In the genomic region with DNA sequence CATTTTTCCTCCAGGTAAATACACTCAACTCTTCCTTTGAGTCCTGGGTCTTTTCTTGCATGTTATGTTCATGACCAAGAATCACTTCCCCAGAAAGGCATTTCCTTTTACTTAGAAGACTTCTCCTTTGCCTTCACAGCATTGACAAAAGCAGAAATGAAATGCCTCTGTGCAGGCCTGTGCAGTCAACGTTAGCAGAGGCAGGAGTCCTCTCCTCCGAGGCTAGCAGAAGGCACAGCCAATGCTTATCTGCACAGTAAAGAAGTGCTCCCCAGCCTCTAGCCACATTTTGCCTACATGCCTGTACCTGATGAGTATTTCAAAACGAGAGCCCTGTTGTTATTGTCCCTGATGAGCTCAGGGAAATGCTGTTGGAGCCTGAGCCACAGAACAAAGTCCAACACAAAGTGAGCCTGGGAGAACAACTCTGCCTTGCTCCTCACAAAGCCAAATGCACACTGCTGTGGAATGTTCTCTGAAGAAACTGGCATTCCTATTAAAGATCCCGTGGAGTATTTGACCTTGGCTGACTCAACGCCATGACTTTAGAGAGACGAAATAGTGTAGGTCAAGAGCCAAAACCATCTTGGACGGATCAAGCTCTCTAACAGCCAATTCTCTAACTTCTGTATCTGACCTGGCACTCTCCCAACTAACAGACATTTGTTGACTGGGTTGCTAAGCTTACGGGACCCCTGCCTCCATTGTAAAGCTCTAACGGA, we compare ENCODE assay signal across 8 mouse cellular contexts. TPM values are rescaled to one million over a fixed set of nuclear protein-coding genes. Genes with fewer than 3 reads are reported as not detected.
DNase-seq lines count a peak whose midpoint lies in the region; ATAC-seq and TF ChIP-seq lines count a peak whose summit lies in the region.

No protein-coding gene starts in this region.

- H3K4me2 ChIP-seq in limb, embryonic 14.5 days (replicated peaks; ENCODE audit: low read depth, low read length, severe bottlenecking), result no peak overlapping the region
- H3K4me2 ChIP-seq in limb, embryonic 15.5 days, result no peak overlapping the region
- no peak overlapping the region for H3K4me2 ChIP-seq in stomach, embryonic 15.5 days

- H3K4me1 ChIP-seq in limb, embryonic 14.5 days (ENCODE audit: control insufficient read depth, insufficient read depth, low read length), result no peaks in the 10 kb centered on the region
- peaks cover 8% of the 10 kb centered on the region for H3K4me1 ChIP-seq in limb, embryonic 10.5 days
- H3K4me1 ChIP-seq in limb, embryonic 15.5 days, result no peaks in the 10 kb centered on the region
- no peaks in the 10 kb centered on the region for H3K4me1 ChIP-seq in stomach, embryonic 15.5 days

- H3K36me3 ChIP-seq in limb, embryonic 14.5 days (ENCODE audit: control insufficient read depth, insufficient read depth, low read length), result no peaks in the 10 kb centered on the region
- no peaks in the 10 kb centered on the region for H3K36me3 ChIP-seq in limb, embryonic 10.5 days
- H3K36me3 ChIP-seq in limb, embryonic 15.5 days, result no peaks in the 10 kb centered on the region
- no peaks in the 10 kb centered on the region for H3K36me3 ChIP-seq in stomach, embryonic 15.5 days

- TF ChIP-seq POLR2A in limb, embryonic 14.5 days (IDR thresholded peaks at IDR 0.05; ENCODE audit: borderline replicate concordance, extremely low read depth, insufficient read depth, insufficient read length), result no peak

- no peak overlapping the region for H3K4me3 ChIP-seq in limb, embryonic 14.5 days (replicated peaks; ENCODE audit: low read length)
- no peak overlapping the region for H3K4me3 ChIP-seq in limb, embryonic 10.5 days
- no peak overlapping the region for H3K4me3 ChIP-seq in limb, embryonic 15.5 days
- H3K4me3 ChIP-seq in stomach, embryonic 15.5 days (replicated peaks), result no peak overlapping the region

- H3K9me3 ChIP-seq in limb, embryonic 14.5 days (ENCODE audit: control insufficient read depth, low read length), result no peaks in the 10 kb centered on the region
- H3K9me3 ChIP-seq in limb, embryonic 10.5 days (replicated peaks), result no peaks in the 10 kb centered on the region
- no peaks in the 10 kb centered on the region for H3K9me3 ChIP-seq in limb, embryonic 15.5 days
- H3K9me3 ChIP-seq in stomach, embryonic 15.5 days, result no peaks in the 10 kb centered on the region

- peak; percentile 60 for ATAC-seq in limb, embryonic 14.5 days (ENCODE audit: low FRiP score, low read depth)
- ATAC-seq in limb, embryonic 15.5 days (ENCODE audit: insufficient number of reproducible peaks, low FRiP score, low TSS enrichment, low read depth), result peak; percentile 80
- ATAC-seq in stomach, embryonic 15.5 days (ENCODE audit: insufficient read depth, low FRiP score, low read depth), result 0 out of 2 replicates have a peak, but pooled peaks have one; percentile 36

- no peak overlapping the region for H3K9ac ChIP-seq in limb, embryonic 14.5 days (ENCODE audit: low read depth, low read length, severe bottlenecking)
- H3K9ac ChIP-seq in limb, embryonic 15.5 days, result no peak overlapping the region
- no peak overlapping the region for H3K9ac ChIP-seq in stomach, embryonic 15.5 days

- WGBS in limb, embryonic 14.5 days, result 70% methylated on average over 9 of the region's 9 CpGs
- 90% methylated on average over 9 of the region's 9 CpGs for whole genome bisulfite sequencing in limb, embryonic 10.5 days
- WGBS in limb, embryonic 15.5 days, result 60% methylated on average over 9 of the region's 9 CpGs
- WGBS in stomach, embryonic 15.5 days, result 51% methylated on average over 9 of the region's 9 CpGs

- no peaks in the 10 kb centered on the region for H3K27me3 ChIP-seq in limb, embryonic 14.5 days (ENCODE audit: control insufficient read depth, insufficient read depth, low read length)
- H3K27me3 ChIP-seq in limb, embryonic 10.5 days (ENCODE audit: low read depth, poor library complexity, severe bottlenecking), result no peaks in the 10 kb centered on the region
- no peaks in the 10 kb centered on the region for H3K27me3 ChIP-seq in limb, embryonic 15.5 days
- H3K27me3 ChIP-seq in stomach, embryonic 15.5 days (replicated peaks), result no peaks in the 10 kb centered on the region

- H3K27ac ChIP-seq in limb, embryonic 14.5 days (replicated peaks; ENCODE audit: low read depth, low read length), result no peak overlapping the region
- no peak overlapping the region for H3K27ac ChIP-seq in limb, embryonic 10.5 days
- peak overlapping the region; percentile 44 for H3K27ac ChIP-seq in limb, embryonic 15.5 days
- H3K27ac ChIP-seq in stomach, embryonic 15.5 days, result no peak overlapping the region

- DNase-seq in limb, embryonic 14.5 days (ENCODE audit: low spot score), result peak; percentile 59
- DNase-seq in limb, embryonic 10.5 days (ENCODE audit: low spot score), result no peak
- DNase-seq in heart, adult 8-10 months (ENCODE audit: low spot score), result peak; percentile 22
- no peak for DNase-seq in layer of hippocampus, adult 9-10 months (ENCODE audit: low spot score)
- no peak for DNase-seq in c-Kit-positive CD71-positive TER-119-positive erythroid progenitor cells, embryonic 14.5 days (ENCODE audit: low spot score)
- DNase-seq in layer of hippocampus, adult 8-10 months (ENCODE audit: low spot score in 2 of 2), result no peak

RNA-seq across cellular contexts. Expression of a gene that starts 45.7 kb away (rescaled TPM):
- 72.1 and 74.6 TPM in 2 replicates for polyA plus RNA-seq in limb, embryonic 14.5 days (2012; rRNA removed)
- polyA plus RNA-seq in limb, embryonic 14.5 days (2014; fragmentation: Nextera tagmentation; extraction: Ambion mirVana), result 76.1 and 80.1 TPM in 2 replicates
- polyA plus RNA-seq in limb, embryonic 10.5 days (2016; fragmentation: Nextera tagmentation; extraction: Ambion mirVana), result 67.6 and 76.8 TPM in 2 replicates
- total RNA-seq in heart, adult 8-10 months (2022), result 10 to 100 TPM; 10.7 to 14.7 (median 12.1) TPM
- 64.1 and 67.1 TPM in 2 replicates for polyA plus RNA-seq in limb, embryonic 15.5 days (2015; fragmentation: Nextera tagmentation; extraction: Ambion mirVana)
- polyA plus RNA-seq in stomach, embryonic 15.5 days (2015; fragmentation: Nextera tagmentation; extraction: Ambion mirVana), result 55.0 and 60.9 TPM in 2 replicates
- 10 to 100 TPM; 25.1 to 36.2 (median 27.8) TPM for total RNA-seq in layer of hippocampus, adult 8-10 months (2022)

Comparison
In these comparisons a context has a peak if more than half of its experiments do, and no peak if none do; other contexts are left out.
1. DNase-seq: peak in limb, embryonic 14.5 days (single experiment) and heart, adult 8-10 months (single experiment); none in limb, embryonic 10.5 days (single experiment), layer of hippocampus, adult 9-10 months (single experiment), c-Kit-positive CD71-positive TER-119-positive erythroid progenitor cells, embryonic 14.5 days (single experiment) and layer of hippocampus, adult 8-10 months (0 of 2).
2. Peak in every context shown above with its lines, with median percentiles within 50 percentile points of each other: ATAC-seq.